Mouse (Mus musculus): ENCODE data around the gene Insl6. TPM values are rescaled to one million over a fixed set of nuclear protein-coding genes. Genes with fewer than 3 reads are reported as not detected.

The Insl6 gene
- polyA plus RNA-seq, 1 experiment: 9.6 TPM

GRCm38 (mm10) chr19:29278944-29279587, 46.1 kb downstream of the Insl6 start:
- no peak overlapping the region for H3K4me3 ChIP-seq (ENCODE audit: control insufficient read depth, insufficient read depth, low read length)
- H3K36me3 ChIP-seq (ENCODE audit: control insufficient read depth, insufficient read depth, low read length): peaks cover 50% of the 10 kb centered on the region
- TF ChIP-seq CTCF (IDR thresholded peaks at IDR 0.05; ENCODE audit: borderline replicate concordance, control insufficient read depth, extremely low read depth, insufficient read depth, low read length, poor library complexity): no peak
- no peak for TF ChIP-seq POLR2A (IDR thresholded peaks at IDR 0.05; ENCODE audit: control insufficient read depth, extremely low read depth, insufficient read depth, low read length, poor library complexity)
- 93% methylated on average over 6 of the region's 6 CpGs for WGBS
- H3K27me3 ChIP-seq (ENCODE audit: control insufficient read depth, insufficient read depth, low read length): no peaks in the 10 kb centered on the region
- no peak for DNase-seq
- H3K4me1 ChIP-seq (replicated peaks; ENCODE audit: control insufficient read depth, insufficient read depth, low read length): no peaks in the 10 kb centered on the region
- H3K27ac ChIP-seq (ENCODE audit: control insufficient read depth, insufficient read depth, low read length): no peak overlapping the region

- TF ChIP-seq POLR2A (IDR thresholded peaks at IDR 0.05; ENCODE audit: control insufficient read depth, extremely low read depth, insufficient read depth, low read length, poor library complexity) (no peak), CTCF (IDR thresholded peaks at IDR 0.05; ENCODE audit: borderline replicate concordance, control insufficient read depth, extremely low read depth, insufficient read depth, low read length, poor library complexity) (no peak)
- Histone ChIP-seq H3K4me1 (replicated peaks; ENCODE audit: control insufficient read depth, insufficient read depth, low read length) (no peaks in the 10 kb centered on the region), H3K27me3 (ENCODE audit: control insufficient read depth, insufficient read depth, low read length) (no peaks in the 10 kb centered on the region), H3K27ac (ENCODE audit: control insufficient read depth, insufficient read depth, low read length) (no peak overlapping the region), H3K36me3 (ENCODE audit: control insufficient read depth, insufficient read depth, low read length) (peaks cover 44% of the 10 kb centered on the region), H3K4me3 (ENCODE audit: control insufficient read depth, insufficient read depth, low read length) (no peak overlapping the region)
- DNase-seq: no peak
- WGBS: 98% methylated on average over 4 of the region's 4 CpGs
Observed at GRCm38 (mm10) chr19:29276414-29276813, 48.7 kb downstream of the Insl6 start.

- Histone ChIP-seq H3K27me3 (ENCODE audit: control insufficient read depth, insufficient read depth, low read length) (no peaks in the 10 kb centered on the region), H3K27ac (ENCODE audit: control insufficient read depth, insufficient read depth, low read length) (no peak overlapping the region; the same call in 1 of the 2 replicates), H3K4me1 (replicated peaks; ENCODE audit: control insufficient read depth, insufficient read depth, low read length) (no peaks in the 10 kb centered on the region), H3K36me3 (ENCODE audit: control insufficient read depth, insufficient read depth, low read length) (peaks cover 22% of the 10 kb centered on the region), H3K4me3 (ENCODE audit: control insufficient read depth, insufficient read depth, low read length) (no peak overlapping the region)
- WGBS: over 99% methylated on average over 3 of the region's 3 CpGs
- no peak for DNase-seq
- no peak for TF ChIP-seq CTCF (IDR thresholded peaks at IDR 0.05; ENCODE audit: borderline replicate concordance, control insufficient read depth, extremely low read depth, insufficient read depth, low read length, poor library complexity)
- no peak for TF ChIP-seq POLR2A (IDR thresholded peaks at IDR 0.05; ENCODE audit: control insufficient read depth, extremely low read depth, insufficient read depth, low read length, poor library complexity)
Observed at GRCm38 (mm10) chr19:29272011-29272809, 52.9 kb downstream of the Insl6 start.

Other genes starting within 250 kb of the Insl6 start
- gene Rcl1, start 224.0 kb downstream of the Insl6 start, polyA plus RNA-seq (2012; rRNA removed): 14.4 and 20.4 TPM in 2 replicates
- 14.8 and 16.1 TPM in 2 replicates for gene Jak2, start 73.5 kb downstream of the Insl6 start, polyA plus RNA-seq (2012; rRNA removed)
- 0.20 and 0.38 TPM in 2 replicates for gene Rln1, start 9.3 kb upstream of the Insl6 start, polyA plus RNA-seq (2012; rRNA removed)
- gene Plgrkt, start 42.0 kb upstream of the Insl6 start, polyA plus RNA-seq (2012; rRNA removed): 116 and 144 TPM in 2 replicates
- gene Cd274, start 42.1 kb upstream of the Insl6 start, polyA plus RNA-seq (2012; rRNA removed): 21.1 and 22.9 TPM in 2 replicates
- gene Pdcd1lg2, start 85.6 kb upstream of the Insl6 start, polyA plus RNA-seq (2012; rRNA removed): 4.0 and 4.7 TPM in 2 replicates
- 19.4 and 21.1 TPM in 2 replicates for gene Ric1, start 196.9 kb upstream of the Insl6 start, polyA plus RNA-seq (2012; rRNA removed)